Mouse (Mus musculus): ENCODE data around the gene Zfp28. TPM values are rescaled to one million over a fixed set of nuclear protein-coding genes. Genes with fewer than 3 reads are reported as not detected.

Gene Zfp28
- total RNA-seq, 1 experiment: 5.6 TPM

DNA sequence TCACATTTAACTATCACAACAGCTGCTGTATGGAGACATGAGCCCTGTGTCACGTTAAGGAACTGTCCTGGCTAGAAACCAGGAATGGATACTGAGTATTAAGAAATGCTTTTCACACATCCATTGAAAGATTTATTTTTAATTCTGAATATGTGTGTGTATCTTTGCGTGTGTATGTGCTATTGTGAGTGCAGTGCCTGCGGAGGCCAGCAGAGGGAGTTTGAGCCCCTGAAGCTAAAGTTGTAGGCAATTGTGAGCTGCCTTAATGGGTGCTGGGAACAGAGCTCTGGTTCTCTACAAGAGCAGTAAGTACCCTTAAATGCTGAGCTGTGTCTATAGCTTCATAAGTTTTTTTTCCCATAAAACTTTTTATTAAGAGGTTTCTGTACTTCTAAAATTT lies 46.3 kb downstream of the Zfp28 start:
- no peak overlapping the region for H3K9ac ChIP-seq (ENCODE audit: insufficient read depth, low read depth, low read length, poor library complexity, severe bottlenecking)
- TF ChIP-seq ZC3H11A (IDR thresholded peaks at IDR 0.05; ENCODE audit: borderline replicate concordance, low read depth, low read length) (no peak), HCFC1 (IDR thresholded peaks at IDR 0.05; ENCODE audit: borderline replicate concordance, insufficient read depth, low read length) (no peak), MAFK (IDR thresholded peaks at IDR 0.05; ENCODE audit: insufficient read depth, low read depth, low read length) (no peak), CHD2 (IDR thresholded peaks at IDR 0.05; ENCODE audit: low read depth, low read length) (no peak), ZNF384 (IDR thresholded peaks at IDR 0.05; ENCODE audit: low read depth, low read length) (no peak)
- H3K4me1 ChIP-seq (ENCODE audit: control insufficient read depth in 2 of 2, insufficient read depth in 2 of 2, low read length in 2 of 2, poor library complexity in 1 of 2): 0 out of 4 replicates have a peak, but pooled peaks cover 0 to under 1% of the 10 kb centered on the region in 2 experiments
- H3K4me3 ChIP-seq (ENCODE audit: insufficient read depth in 1 of 2, low read depth in 1 of 2, low read length in 2 of 2, poor library complexity in 1 of 2, severe bottlenecking in 1 of 2): no peak overlapping the region
- no peaks in the 10 kb centered on the region for H3K36me3 ChIP-seq (ENCODE audit: control insufficient read depth, insufficient read depth, low read length, poor library complexity, severe bottlenecking)
- H3K27ac ChIP-seq (ENCODE audit: insufficient read depth, low read depth, low read length, poor library complexity, severe bottlenecking): no peak overlapping the region
- H3K9me3 ChIP-seq (ENCODE audit: control insufficient read depth, insufficient read depth, low read depth, low read length): no peaks in the 10 kb centered on the region
- in situ Hi-C loops (cut with MboI; ENCODE audit: low sequenced_read_pairs in 2 of 2, unreplicated experiment in 2 of 2): loop anchor here (5.0 to 10.0 kb wide), 2 partner anchors 72 to 75 kb away; no protein-coding TSS in a partner anchor
- DNase-seq (ENCODE audit: low read depth, low spot score): no peak

DNA sequence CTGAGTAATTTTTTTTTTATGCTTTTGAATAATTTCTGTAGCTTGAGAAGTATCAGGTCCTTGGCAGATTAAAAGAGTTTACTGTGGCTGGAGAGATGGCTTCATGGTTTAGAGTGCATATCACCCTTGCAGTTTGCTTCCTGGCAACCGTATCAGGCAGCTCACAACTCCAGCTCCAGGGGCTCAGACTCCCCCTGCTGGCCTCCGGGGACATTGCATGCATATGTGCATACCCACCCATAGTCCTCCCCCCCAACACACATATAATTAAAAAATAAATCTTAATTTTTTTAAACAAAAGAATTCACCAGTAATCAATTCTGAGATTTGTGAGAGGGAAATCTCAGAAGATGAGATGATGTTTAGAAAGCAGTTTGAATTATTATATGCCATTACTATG lies 47.2 kb downstream of the Zfp28 start:
- H3K9me3 ChIP-seq (ENCODE audit: control insufficient read depth, insufficient read depth, low read depth, low read length): no peaks in the 10 kb centered on the region
- no peak overlapping the region for H3K9ac ChIP-seq (ENCODE audit: insufficient read depth, low read depth, low read length, poor library complexity, severe bottlenecking)
- no peak overlapping the region for H3K27ac ChIP-seq (ENCODE audit: insufficient read depth, low read depth, low read length, poor library complexity, severe bottlenecking)
- H3K36me3 ChIP-seq (ENCODE audit: control insufficient read depth, insufficient read depth, low read length, poor library complexity, severe bottlenecking): no peaks in the 10 kb centered on the region
- H3K4me3 ChIP-seq (ENCODE audit: insufficient read depth in 1 of 2, low read depth in 1 of 2, low read length in 2 of 2, poor library complexity in 1 of 2, severe bottlenecking in 1 of 2): no peak overlapping the region
- TF ChIP-seq ZC3H11A (IDR thresholded peaks at IDR 0.05; ENCODE audit: borderline replicate concordance, low read depth, low read length) (0 out of 2 replicates have a peak, but pooled peaks have one; percentile 26), HCFC1 (IDR thresholded peaks at IDR 0.05; ENCODE audit: borderline replicate concordance, insufficient read depth, low read length) (no peak)
- DNase-seq (ENCODE audit: low read depth, low spot score): no peak
- no peaks in the 10 kb centered on the region for H3K4me1 ChIP-seq (ENCODE audit: control insufficient read depth in 2 of 2, insufficient read depth in 2 of 2, low read length in 2 of 2, poor library complexity in 1 of 2)
- in situ Hi-C loops (cut with MboI; ENCODE audit: low sequenced_read_pairs in 2 of 2, unreplicated experiment in 2 of 2): no loop called here

DNA sequence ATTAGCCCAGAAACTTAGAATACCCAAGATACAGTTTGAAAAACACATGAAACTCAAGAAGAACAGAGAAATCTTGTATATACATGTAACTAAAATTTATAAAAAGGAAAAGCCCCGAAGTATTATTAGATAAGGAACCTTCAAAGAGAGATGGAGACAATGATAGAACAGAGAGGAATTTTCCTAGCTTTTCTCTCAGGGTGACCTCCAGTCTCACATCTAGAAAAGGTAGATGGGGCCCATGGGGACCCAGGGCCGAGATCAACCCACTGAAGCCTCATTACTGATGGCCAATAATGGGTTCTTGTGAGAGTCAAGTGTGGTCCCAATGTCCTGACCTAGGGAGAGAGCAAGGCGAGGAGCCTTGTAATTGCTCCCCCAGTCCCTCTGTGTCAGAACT lies 55.3 kb downstream of the Zfp28 start, which contains the start of gene Olfr1344:
Gene Olfr1344 (plus strand): TSS at position 301 of the 400 bp plus-strand sequence.
- in situ Hi-C loops (cut with MboI; ENCODE audit: low sequenced_read_pairs in 2 of 2, unreplicated experiment in 2 of 2): no loop called here

DNA sequence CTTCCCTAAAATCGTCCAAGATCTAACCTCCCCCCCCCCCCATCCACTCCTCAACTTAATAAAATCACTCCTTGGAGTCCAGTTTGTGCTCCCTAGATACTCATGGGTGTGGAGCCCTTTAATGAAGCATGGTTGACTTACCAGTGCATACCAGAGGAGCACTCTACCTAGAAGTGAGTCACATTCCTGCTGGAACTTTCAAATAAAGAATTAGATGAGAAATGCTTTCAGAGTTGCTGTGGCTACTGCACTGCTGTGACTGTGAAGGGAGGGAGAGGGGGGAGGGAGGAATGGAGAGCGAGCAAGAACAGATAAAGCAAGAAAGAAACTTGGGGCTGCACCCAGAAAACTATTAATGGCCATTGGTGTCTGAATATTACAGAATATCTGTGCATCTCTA lies 58.1 kb downstream of the Zfp28 start:
- in situ Hi-C loops (cut with MboI; ENCODE audit: low sequenced_read_pairs in 2 of 2, unreplicated experiment in 2 of 2): no loop called here
- TF ChIP-seq ZC3H11A (IDR thresholded peaks at IDR 0.05; ENCODE audit: borderline replicate concordance, low read depth, low read length): no peak
- no peak for TF ChIP-seq MAFK (IDR thresholded peaks at IDR 0.05; ENCODE audit: insufficient read depth, low read depth, low read length)
- no peak for TF ChIP-seq ZNF384 (IDR thresholded peaks at IDR 0.05; ENCODE audit: low read depth, low read length)
- no peak for TF ChIP-seq CHD2 (IDR thresholded peaks at IDR 0.05; ENCODE audit: low read depth, low read length)
- TF ChIP-seq HCFC1 (IDR thresholded peaks at IDR 0.05; ENCODE audit: borderline replicate concordance, insufficient read depth, low read length): no peak
- no peak overlapping the region for H3K4me3 ChIP-seq (ENCODE audit: insufficient read depth in 1 of 2, low read depth in 1 of 2, low read length in 2 of 2, poor library complexity in 1 of 2, severe bottlenecking in 1 of 2)
- H3K36me3 ChIP-seq (ENCODE audit: control insufficient read depth, insufficient read depth, low read length, poor library complexity, severe bottlenecking): no peaks in the 10 kb centered on the region
- no peak overlapping the region for H3K27ac ChIP-seq (ENCODE audit: insufficient read depth, low read depth, low read length, poor library complexity, severe bottlenecking)
- H3K4me1 ChIP-seq (ENCODE audit: control insufficient read depth in 2 of 2, insufficient read depth in 2 of 2, low read length in 2 of 2, poor library complexity in 1 of 2): peaks cover 0 to 7% of the 10 kb centered on the region in 2 experiments; a peak in 1 of 4 replicates
- no peak for DNase-seq (ENCODE audit: low read depth, low spot score)
- H3K9me3 ChIP-seq (ENCODE audit: control insufficient read depth, insufficient read depth, low read depth, low read length): no peaks in the 10 kb centered on the region
- no peak overlapping the region for H3K9ac ChIP-seq (ENCODE audit: insufficient read depth, low read depth, low read length, poor library complexity, severe bottlenecking)

More for the DNA sequence above, 55.3 kb downstream of the Zfp28 start, which contains the start of gene Olfr1344:
- Histone ChIP-seq H3K27ac (ENCODE audit: insufficient read depth, low read depth, low read length, poor library complexity, severe bottlenecking) (no peak within 1 kb of the TSS), H3K36me3 (ENCODE audit: control insufficient read depth, insufficient read depth, low read length, poor library complexity, severe bottlenecking) (no peaks in the 10 kb centered on the region), H3K9ac (ENCODE audit: insufficient read depth, low read depth, low read length, poor library complexity, severe bottlenecking) (no peak within 1 kb of the TSS), H3K9me3 (ENCODE audit: control insufficient read depth, insufficient read depth, low read depth, low read length) (no peaks in the 10 kb centered on the region), H3K4me3 (ENCODE audit: insufficient read depth in 1 of 2, low read depth in 1 of 2, low read length in 2 of 2, poor library complexity in 1 of 2, severe bottlenecking in 1 of 2) (no peak within 1 kb of the TSS), H3K4me1 (ENCODE audit: control insufficient read depth in 2 of 2, insufficient read depth in 2 of 2, low read length in 2 of 2, poor library complexity in 1 of 2) (peaks cover 0 to 7% of the 10 kb centered on the region in 2 experiments; a peak in 1 of 4 replicates)
- TF ChIP-seq MAFK (IDR thresholded peaks at IDR 0.05; ENCODE audit: insufficient read depth, low read depth, low read length) (no peak), ZC3H11A (IDR thresholded peaks at IDR 0.05; ENCODE audit: borderline replicate concordance, low read depth, low read length) (no peak), ZNF384 (IDR thresholded peaks at IDR 0.05; ENCODE audit: low read depth, low read length) (no peak), CHD2 (IDR thresholded peaks at IDR 0.05; ENCODE audit: low read depth, low read length) (no peak), HCFC1 (IDR thresholded peaks at IDR 0.05; ENCODE audit: borderline replicate concordance, insufficient read depth, low read length) (no peak)
- DNase-seq (ENCODE audit: low read depth, low spot score): no peak

Other genes with a start within 250 kb of the Zfp28 start
- gene Zfp787, start 227.3 kb upstream of the Zfp28 start, total RNA-seq (2012; rRNA removed): 20.9 and 29.0 TPM in 2 replicates
- 16.6 and 21.6 TPM in 2 replicates for gene Zfp444, start 211.1 kb upstream of the Zfp28 start, total RNA-seq (2012; rRNA removed)
- not detected in 2 replicates for gene Galp, start 186.2 kb upstream of the Zfp28 start, total RNA-seq (2012; rRNA removed)
- 2.1 and 3.3 TPM in 2 replicates for gene Zscan5b, start 161.0 kb upstream of the Zfp28 start, total RNA-seq (2012; rRNA removed)
- 9.7 and 12.4 TPM in 2 replicates for gene Epp13, start 130.6 kb upstream of the Zfp28 start, total RNA-seq (2012; rRNA removed)
- 2.3 and 3.2 TPM in 2 replicates for gene Zfp667, start 96.7 kb upstream of the Zfp28 start, total RNA-seq (2012; rRNA removed)
- 3.2 and 3.6 TPM in 2 replicates for gene Zfp583, start 52.0 kb upstream of the Zfp28 start, total RNA-seq (2012; rRNA removed)
- gene Gm3854, start 39.5 kb upstream of the Zfp28 start, total RNA-seq (2012; rRNA removed): 2.5 and 2.9 TPM in 2 replicates
- 1.2 and 1.5 TPM in 2 replicates for gene Zfp78, start 20.0 kb upstream of the Zfp28 start, total RNA-seq (2012; rRNA removed)
- gene Smim17, start 15.4 kb downstream of the Zfp28 start, total RNA-seq (2012; rRNA removed): 0.21 and 0.54 TPM in 2 replicates
- 0.09 and 0.11 TPM in 2 replicates for gene Gm20715, start 27.0 kb downstream of the Zfp28 start, total RNA-seq (2012; rRNA removed)
- 0.37 TPM in 1 of 2 replicates, not detected in the other for gene Olfr1344, start 55.4 kb downstream of the Zfp28 start, total RNA-seq (2012; rRNA removed)
- gene Olfr1336, start 72.9 kb downstream of the Zfp28 start, total RNA-seq (2012; rRNA removed): not detected in 2 replicates
- not detected in 2 replicates for gene Olfr1346, start 83.8 kb downstream of the Zfp28 start, total RNA-seq (2012; rRNA removed)
- gene Olfr5, start 103.6 kb downstream of the Zfp28 start, total RNA-seq (2012; rRNA removed): not detected in 2 replicates
- gene Olfr1347, start 116.5 kb downstream of the Zfp28 start, total RNA-seq (2012; rRNA removed): not detected in 2 replicates
- not detected in 2 replicates for gene Olfr1348, start 125.5 kb downstream of the Zfp28 start, total RNA-seq (2012; rRNA removed)
- not detected in 2 replicates for gene Olfr1349, start 139.7 kb downstream of the Zfp28 start, total RNA-seq (2012; rRNA removed)
- gene Olfr1350, start 181.5 kb downstream of the Zfp28 start, total RNA-seq (2012; rRNA removed): not detected in 2 replicates

Data from ES-E14 (cell line).